Mouse (Mus musculus) hindbrain, embryonic 11.5 days (tissue): ENCODE data around the gene Arl2bp. TPM values are rescaled to one million over a fixed set of nuclear protein-coding genes. Genes with fewer than 3 reads are reported as not detected.
A peak's percentile ranks its signal among the peaks of the same experiment; 100 is the strongest.

ENCODE experiments used
- ATAC-seq: fragments of 200-750 bp; cut with Nextera tagmentation; 2 replicates; pipeline ENCODE4 v1.8.0; 2017; ENCODE audit warnings: mild to moderate bottlenecking, moderate TSS enrichment, moderate library complexity; ENCODE audit not compliant: low FRiP score
- DNase-seq: peaks from one replicate; pipeline ENCODE4 v3.0.0-alpha.2; 2015; ENCODE audit warnings: low spot score
- H3K27ac ChIP-seq: fragments of 300-500 bp; sonication (generic); 2 replicates; pipeline ENCODE4 v1.5.1; 2014; ENCODE audit warnings: mild to moderate bottlenecking, low read depth, low read length
- H3K27me3 ChIP-seq: fragments of 300-500 bp; sonication (generic); 2 replicates; pipeline ENCODE4 v1.6.1; 2014; ENCODE audit warnings: mild to moderate bottlenecking, low read length, moderate library complexity, mixed read lengths; ENCODE audit not compliant: control insufficient read depth, insufficient read depth
- H3K36me3 ChIP-seq: fragments of 300-500 bp; sonication (generic); 2 replicates; pipeline ENCODE4 v1.6.1; 2014; ENCODE audit warnings: mild to moderate bottlenecking, low read length, moderate library complexity, mixed read lengths; ENCODE audit not compliant: control insufficient read depth, insufficient read depth
- H3K4me1 ChIP-seq: fragments of 300-500 bp; sonication (generic); replicated peaks from 2 replicates; pipeline ENCODE4 v1.6.1; 2014; ENCODE audit warnings: low read length, mixed read lengths; ENCODE audit not compliant: control insufficient read depth, insufficient read depth
- H3K4me2 ChIP-seq: fragments of 300-500 bp; sonication (generic); replicated peaks from 2 replicates; pipeline ENCODE4 v1.6.1; 2014; ENCODE audit warnings: mild to moderate bottlenecking, low read depth, low read length
- H3K4me3 ChIP-seq: fragments of 300-500 bp; sonication (generic); 2 replicates; pipeline ENCODE4 v1.5.1; 2014; ENCODE audit warnings: low read depth, low read length
- H3K9ac ChIP-seq: fragments of 300-500 bp; sonication (generic); 2 replicates; pipeline ENCODE4 v1.6.1; 2014; ENCODE audit warnings: low read depth, low read length
- H3K9me3 ChIP-seq: fragments of 300-500 bp; sonication (generic); 2 replicates; pipeline ENCODE4 v1.6.1; 2016; ENCODE audit warnings: low read length; ENCODE audit not compliant: control insufficient read depth
- WGBS: fragments of 180-500 bp; shearing (Covaris S2); extraction: QIAGEN DNeasy Blood & Tissue Kit; methylation state at CpG from one replicate; pipeline ENCODE4 v1.1.7; 2014; 5-methylcytosine and 5-hydroxymethylcytosine counted together
- polyA plus RNA-seq: library from polyadenylated mRNA; unstranded; fragments of >200 nt; fragmentation: Nextera tagmentation; extraction: Ambion mirVana; gene quantifications from 2 replicates; pipeline ENCODE4 v1.2.1, GENCODE M21; 2014

Gene Arl2bp
- 65.2 and 94.5 TPM in 2 replicates for polyA plus RNA-seq

- WGBS, result 1% methylated on average over 67 of the region's 74 CpGs
- Histone ChIP-seq H3K4me3 (peak within 1 kb of the TSS; percentile 90), H3K4me2 (peak within 1 kb of the TSS; percentile 76), H3K9ac (peak within 1 kb of the TSS; percentile 98), H3K27me3 (no peaks in the 10 kb centered on the region), H3K4me1 (no peaks in the 10 kb centered on the region), H3K36me3 (peaks cover 5% of the 10 kb centered on the region), H3K27ac (peak within 1 kb of the TSS; percentile 89), H3K9me3 (no peaks in the 10 kb centered on the region)
- DNase-seq (peak; percentile 96), ATAC-seq (peak; percentile 100)
Measured at GRCm38 (mm10) chr8:94666456-94667308, at the start of gene Arl2bp. Gene Arl2bp, plus strand, starts transcription at chr8:94666600.

- DNase-seq (no peak), ATAC-seq (no peak)
- no peaks in the 10 kb centered on the region for H3K36me3 ChIP-seq
- no peak overlapping the region for H3K9ac ChIP-seq
- H3K4me1 ChIP-seq, result no peaks in the 10 kb centered on the region
- H3K9me3 ChIP-seq, result no peaks in the 10 kb centered on the region
- no peak overlapping the region for H3K27ac ChIP-seq
- no peaks in the 10 kb centered on the region for H3K27me3 ChIP-seq
- H3K4me2 ChIP-seq, result no peak overlapping the region
- no peak overlapping the region for H3K4me3 ChIP-seq
- 93% methylated on average over 1 of the region's 1 CpGs for WGBS
Measured at GRCm38 (mm10) chr8:94624885-94625284, 41.5 kb upstream of the Arl2bp start.

- H3K4me3 ChIP-seq, result no peak overlapping the region
- ATAC-seq (no peak), DNase-seq (no peak)
- WGBS, result 89% methylated on average over 2 of the region's 2 CpGs
- H3K27ac ChIP-seq, result no peak overlapping the region
- no peaks in the 10 kb centered on the region for H3K9me3 ChIP-seq
- no peaks in the 10 kb centered on the region for H3K4me1 ChIP-seq
- no peak overlapping the region for H3K4me2 ChIP-seq
- H3K9ac ChIP-seq, result no peak overlapping the region
- H3K36me3 ChIP-seq, result 0 out of 2 replicates have a peak, but pooled peaks cover 7% of the 10 kb centered on the region
- no peaks in the 10 kb centered on the region for H3K27me3 ChIP-seq
Measured at GRCm38 (mm10) chr8:94633564-94634194, 32.7 kb upstream of the Arl2bp start.

- Histone ChIP-seq H3K36me3 (0 out of 2 replicates have a peak, but pooled peaks cover 7% of the 10 kb centered on the region), H3K27ac (no peak overlapping the region), H3K9me3 (no peaks in the 10 kb centered on the region), H3K27me3 (no peaks in the 10 kb centered on the region), H3K4me1 (no peaks in the 10 kb centered on the region), H3K4me2 (no peak overlapping the region), H3K4me3 (no peak overlapping the region), H3K9ac (no peak overlapping the region)
- DNase-seq, result no peak
- ATAC-seq, result no peak
Measured at GRCm38 (mm10) chr8:94634211-94634610, 32.2 kb upstream of the Arl2bp start.

GRCm38 (mm10) chr8:94641183-94641582 lies 25.2 kb upstream of the Arl2bp start:
- Histone ChIP-seq H3K27me3 (no peaks in the 10 kb centered on the region), H3K27ac (no peak overlapping the region), H3K4me1 (no peaks in the 10 kb centered on the region), H3K36me3 (0 out of 2 replicates have a peak, but pooled peaks cover 12% of the 10 kb centered on the region), H3K9me3 (no peaks in the 10 kb centered on the region), H3K9ac (no peak overlapping the region), H3K4me2 (no peak overlapping the region), H3K4me3 (no peak overlapping the region)
- WGBS, result 91% methylated on average over 2 of the region's 2 CpGs
- ATAC-seq (no peak), DNase-seq (no peak)

GRCm38 (mm10) chr8:94641938-94642337 lies 24.5 kb upstream of the Arl2bp start:
- 93% methylated on average over 3 of the region's 3 CpGs for WGBS
- no peaks in the 10 kb centered on the region for H3K27me3 ChIP-seq
- no peak overlapping the region for H3K4me2 ChIP-seq
- H3K9me3 ChIP-seq, result no peaks in the 10 kb centered on the region
- H3K4me1 ChIP-seq, result no peaks in the 10 kb centered on the region
- 0 out of 2 replicates have a peak, but pooled peaks cover 12% of the 10 kb centered on the region for H3K36me3 ChIP-seq
- no peak overlapping the region for H3K27ac ChIP-seq
- H3K9ac ChIP-seq, result no peak overlapping the region
- no peak overlapping the region for H3K4me3 ChIP-seq
- ATAC-seq (no peak), DNase-seq (no peak)

- H3K4me2 ChIP-seq, result no peak overlapping the region
- H3K9me3 ChIP-seq, result no peaks in the 10 kb centered on the region
- DNase-seq (no peak), ATAC-seq (no peak)
- H3K36me3 ChIP-seq, result 0 out of 2 replicates have a peak, but pooled peaks cover 5% of the 10 kb centered on the region
- WGBS, result 52% methylated on average over 1 of the region's 1 CpGs
- no peaks in the 10 kb centered on the region for H3K27me3 ChIP-seq
- H3K4me1 ChIP-seq, result no peaks in the 10 kb centered on the region
- H3K27ac ChIP-seq, result no peak overlapping the region
- no peak overlapping the region for H3K9ac ChIP-seq
- no peak overlapping the region for H3K4me3 ChIP-seq
Measured at GRCm38 (mm10) chr8:94645202-94645601, 21.2 kb upstream of the Arl2bp start.

- 91% methylated on average over 3 of the region's 3 CpGs for WGBS
- ATAC-seq (no peak), DNase-seq (no peak)
- Histone ChIP-seq H3K36me3 (0 out of 2 replicates have a peak, but pooled peaks cover 5% of the 10 kb centered on the region), H3K4me1 (no peaks in the 10 kb centered on the region), H3K27ac (no peak overlapping the region), H3K27me3 (no peaks in the 10 kb centered on the region), H3K9ac (no peak overlapping the region), H3K9me3 (no peaks in the 10 kb centered on the region), H3K4me3 (no peak overlapping the region), H3K4me2 (no peak overlapping the region)
Measured at GRCm38 (mm10) chr8:94646165-94646564, 20.2 kb upstream of the Arl2bp start.
